Mouse (Mus musculus) neural tube, embryonic 13.5 days (tissue): ENCODE results near the gene Eef1a2. TPM values are rescaled to one million over a fixed set of nuclear protein-coding genes. Genes with fewer than 3 reads are reported as not detected.
"Not testable (repeated sequence)": the region's sequence is repeated elsewhere in the genome, so short reads cannot be mapped to it uniquely, and the experiment has no call there.

ENCODE experiments used
- ATAC-seq: fragments of 200-750 bp; cut with Nextera tagmentation; 2 replicates; pipeline ENCODE4 v1.8.0; 2017; ENCODE audit warnings: low read depth, mild to moderate bottlenecking, moderate TSS enrichment, moderate library complexity
- H3K27ac ChIP-seq: fragments of 300-500 bp; sonication (generic); replicated peaks from 2 replicates; pipeline ENCODE4 v1.5.1; 2015; ENCODE audit warnings: moderate library complexity, mild to moderate bottlenecking, inconsistent platforms
- H3K27me3 ChIP-seq: fragments of 300-500 bp; sonication (generic); 2 replicates; pipeline ENCODE4 v1.6.1; 2015; ENCODE audit warnings: mild to moderate bottlenecking, inconsistent platforms
- H3K36me3 ChIP-seq: fragments of 300-500 bp; sonication (generic); 2 replicates; pipeline ENCODE4 v1.6.1; 2015; ENCODE audit warnings: mild to moderate bottlenecking, inconsistent platforms
- H3K4me1 ChIP-seq: fragments of 300-500 bp; sonication (generic); replicated peaks from 2 replicates; pipeline ENCODE4 v1.6.1; 2015; ENCODE audit warnings: inconsistent platforms
- H3K4me2 ChIP-seq: fragments of 300-500 bp; sonication (generic); 2 replicates; pipeline ENCODE4 v1.6.1; 2015; ENCODE audit warnings: inconsistent platforms, mild to moderate bottlenecking, moderate library complexity
- H3K4me3 ChIP-seq: fragments of 300-500 bp; sonication (generic); 2 replicates; pipeline ENCODE4 v1.5.1; 2015; ENCODE audit warnings: mild to moderate bottlenecking, inconsistent platforms
- H3K9ac ChIP-seq: fragments of 300-500 bp; sonication (generic); 2 replicates; pipeline ENCODE4 v1.6.1; 2015; ENCODE audit warnings: moderate library complexity, mild to moderate bottlenecking, inconsistent platforms
- H3K9me3 ChIP-seq: fragments of 300-500 bp; sonication (generic); 2 replicates; pipeline ENCODE4 v1.6.1; 2016; ENCODE audit warnings: inconsistent platforms
- WGBS: fragments of 180-500 bp; shearing (Covaris S2); methylation state at CpG from one replicate; pipeline ENCODE4 v1.1.7; 2015; 5-methylcytosine and 5-hydroxymethylcytosine counted together
- polyA plus RNA-seq: library from polyadenylated mRNA; unstranded; fragments of >200 nt; fragmentation: Nextera tagmentation; extraction: Ambion mirVana; gene quantifications from 2 replicates; pipeline ENCODE4 v1.2.1, GENCODE M21; 2015

Eef1a2 gene
- 7.7 and 8.9 TPM in 2 replicates for polyA plus RNA-seq

GRCm38 (mm10) chr2:181156248-181157121, at the start of gene Eef1a2:
TSS of gene Eef1a2 (minus strand) at chr2:181157014.
- 4% methylated on average over 55 of the region's 55 CpGs for WGBS
- ATAC-seq = peak; percentile 65
- H3K27ac ChIP-seq = peak within 1 kb of the TSS; percentile 84
- peaks cover 13% of the 10 kb centered on the region for H3K36me3 ChIP-seq
- no peaks in the 10 kb centered on the region for H3K9me3 ChIP-seq
- H3K9ac ChIP-seq = peak within 1 kb of the TSS; percentile 85
- peak within 1 kb of the TSS; percentile 55 for H3K4me3 ChIP-seq
- peak within 1 kb of the TSS; percentile 66 for H3K4me2 ChIP-seq
- H3K4me1 ChIP-seq = peaks cover 47% of the 10 kb centered on the region
- H3K27me3 ChIP-seq = peaks cover 44% of the 10 kb centered on the region

- H3K4me2 ChIP-seq = no peak overlapping the region
- ATAC-seq = no peak
- H3K27me3 ChIP-seq = peaks cover 9% of the 10 kb centered on the region
- no peak overlapping the region for H3K27ac ChIP-seq
- H3K36me3 ChIP-seq = no peaks in the 10 kb centered on the region
- H3K9me3 ChIP-seq = no peaks in the 10 kb centered on the region
- H3K4me1 ChIP-seq = no peaks in the 10 kb centered on the region
- no peak overlapping the region for H3K9ac ChIP-seq
- WGBS = 80% methylated on average over 9 of the region's 9 CpGs
- no peak overlapping the region for H3K4me3 ChIP-seq
Measured at GRCm38 (mm10) chr2:181206118-181206517, 49.3 kb upstream of the Eef1a2 start.

GRCm38 (mm10) chr2:181205678-181206077, 48.9 kb upstream of the Eef1a2 start:
- Histone ChIP-seq H3K27me3 (peaks cover 6% of the 10 kb centered on the region; the same call in 1 of the 2 replicates), H3K9ac (no peak overlapping the region), H3K4me2 (no peak overlapping the region), H3K4me1 (no peaks in the 10 kb centered on the region), H3K36me3 (no peaks in the 10 kb centered on the region), H3K27ac (no peak overlapping the region), H3K4me3 (no peak overlapping the region), H3K9me3 (no peaks in the 10 kb centered on the region)
- ATAC-seq = no peak
- 86% methylated on average over 5 of the region's 5 CpGs for WGBS

- Histone ChIP-seq H3K9me3 (no peaks in the 10 kb centered on the region), H3K4me2 (no peak overlapping the region), H3K27me3 (no peaks in the 10 kb centered on the region), H3K36me3 (no peaks in the 10 kb centered on the region), H3K27ac (no peak overlapping the region), H3K4me3 (no peak overlapping the region), H3K4me1 (no peaks in the 10 kb centered on the region), H3K9ac (no peak overlapping the region)
- WGBS = 76% methylated on average over 6 of the region's 6 CpGs
- no peak for ATAC-seq
Measured at GRCm38 (mm10) chr2:181202886-181203285, 46.1 kb upstream of the Eef1a2 start.

GRCm38 (mm10) chr2:181202422-181202821, 45.6 kb upstream of the Eef1a2 start, which contains the start of gene Ptk6:
TSS of gene Ptk6 (minus strand) at chr2:181202789.
- ATAC-seq = no peak
- Histone ChIP-seq H3K4me1 (no peaks in the 10 kb centered on the region), H3K4me3 (no peak within 1 kb of the TSS), H3K27ac (no peak within 1 kb of the TSS), H3K36me3 (no peaks in the 10 kb centered on the region), H3K4me2 (no peak within 1 kb of the TSS), H3K9me3 (no peaks in the 10 kb centered on the region), H3K27me3 (no peaks in the 10 kb centered on the region), H3K9ac (no peak within 1 kb of the TSS)
- WGBS = 87% methylated on average over 3 of the region's 3 CpGs

GRCm38 (mm10) chr2:181201606-181202005, 44.8 kb upstream of the Eef1a2 start:
- no peak overlapping the region for H3K27ac ChIP-seq
- WGBS = 76% methylated on average over 3 of the region's 3 CpGs
- H3K27me3 ChIP-seq = no peaks in the 10 kb centered on the region
- H3K4me1 ChIP-seq = no peaks in the 10 kb centered on the region
- H3K4me2 ChIP-seq = no peak overlapping the region
- no peaks in the 10 kb centered on the region for H3K9me3 ChIP-seq
- H3K9ac ChIP-seq = no peak overlapping the region
- no peak overlapping the region for H3K4me3 ChIP-seq
- ATAC-seq = no peak
- no peaks in the 10 kb centered on the region for H3K36me3 ChIP-seq

GRCm38 (mm10) chr2:181196628-181197300, 40.0 kb upstream of the Eef1a2 start:
- Histone ChIP-seq H3K4me2 (no peak overlapping the region), H3K27ac (no peak overlapping the region), H3K9me3 (no peaks in the 10 kb centered on the region), H3K9ac (no peak overlapping the region), H3K4me3 (no peak overlapping the region), H3K4me1 (no peaks in the 10 kb centered on the region), H3K27me3 (no peaks in the 10 kb centered on the region), H3K36me3 (no peaks in the 10 kb centered on the region)
- no peak for ATAC-seq
- WGBS = 92% methylated on average over 4 of the region's 4 CpGs

- no peaks in the 10 kb centered on the region for H3K27me3 ChIP-seq
- H3K9me3 ChIP-seq = no peaks in the 10 kb centered on the region
- WGBS = 77% methylated on average over 3 of the region's 3 CpGs
- H3K27ac ChIP-seq = no peak overlapping the region
- no peak overlapping the region for H3K4me3 ChIP-seq
- ATAC-seq = no peak
- peaks cover 12% of the 10 kb centered on the region for H3K36me3 ChIP-seq
- no peak overlapping the region for H3K4me2 ChIP-seq
- H3K4me1 ChIP-seq = peaks cover 10% of the 10 kb centered on the region
- H3K9ac ChIP-seq = no peak overlapping the region
Measured at GRCm38 (mm10) chr2:181193044-181193443, 36.2 kb upstream of the Eef1a2 start.

GRCm38 (mm10) chr2:181191936-181192335, 35.1 kb upstream of the Eef1a2 start:
- Histone ChIP-seq H3K4me3 (no peak overlapping the region), H3K4me2 (no peak overlapping the region), H3K9ac (no peak overlapping the region), H3K4me1 (peaks cover 10% of the 10 kb centered on the region), H3K27ac (no peak overlapping the region), H3K9me3 (no peaks in the 10 kb centered on the region), H3K27me3 (no peaks in the 10 kb centered on the region), H3K36me3 (peaks cover 12% of the 10 kb centered on the region)
- WGBS = 48% methylated on average over 4 of the region's 4 CpGs
- ATAC-seq = no peak

GRCm38 (mm10) chr2:181191385-181191784, 34.6 kb upstream of the Eef1a2 start:
- not testable (repeated sequence) for H3K27ac ChIP-seq, H3K27me3 ChIP-seq, H3K4me3 ChIP-seq, ATAC-seq, H3K9ac ChIP-seq, H3K4me2 ChIP-seq, H3K9me3 ChIP-seq
- Histone ChIP-seq H3K36me3 (peaks cover 12% of the 10 kb centered on the region), H3K4me1 (peaks cover 11% of the 10 kb centered on the region)
- WGBS = 69% methylated on average over 4 of the region's 4 CpGs

GRCm38 (mm10) chr2:181189321-181189720, 32.5 kb upstream of the Eef1a2 start:
- H3K9me3 ChIP-seq = no peaks in the 10 kb centered on the region
- H3K9ac ChIP-seq = no peak overlapping the region
- no peak overlapping the region for H3K4me3 ChIP-seq
- 0 out of 2 replicates have a peak overlapping the region, but pooled peaks have one; percentile 34 for H3K27ac ChIP-seq
- no peak for ATAC-seq
- H3K36me3 ChIP-seq = peaks cover 12% of the 10 kb centered on the region
- 92% methylated on average over 1 of the region's 1 CpGs for WGBS
- H3K4me2 ChIP-seq = peak overlapping the region; percentile 65; the same call in 1 of the 2 replicates
- H3K27me3 ChIP-seq = no peaks in the 10 kb centered on the region
- peaks cover 14% of the 10 kb centered on the region for H3K4me1 ChIP-seq

- Histone ChIP-seq H3K27ac (peak overlapping the region; percentile 34; the same call in 1 of the 2 replicates), H3K4me2 (peak overlapping the region; percentile 65), H3K36me3 (peaks cover 12% of the 10 kb centered on the region), H3K4me3 (peak overlapping the region; percentile 80), H3K27me3 (no peaks in the 10 kb centered on the region), H3K9me3 (no peaks in the 10 kb centered on the region), H3K4me1 (peaks cover 14% of the 10 kb centered on the region), H3K9ac (peak overlapping the region; percentile 57)
- 73% methylated on average over 2 of the region's 2 CpGs for WGBS
- ATAC-seq = no peak
Measured at GRCm38 (mm10) chr2:181188681-181189080, 31.9 kb upstream of the Eef1a2 start.
